Mouse (Mus musculus) MN1 (cell line): ENCODE data around the gene Ptbp3.
A peak's percentile ranks its signal among the peaks of the same experiment; 100 is the strongest.

Experiments
- DNase-seq: peaks from one replicate; pipeline ENCODE4 v3.0.0-alpha.2; 2016; ENCODE audit warnings: low spot score

Gene Ptbp3

GRCm38 (mm10) chr4:59491097-59491496, 58.1 kb downstream of the Ptbp3 start:
- no peak for DNase-seq

- no peak for DNase-seq
Observed at GRCm38 (mm10) chr4:59471306-59471705, 77.9 kb downstream of the Ptbp3 start.

- no peak for DNase-seq
Observed at GRCm38 (mm10) chr4:59465449-59465848, 83.7 kb downstream of the Ptbp3 start.

GRCm38 (mm10) chr4:59464661-59465060, 84.5 kb downstream of the Ptbp3 start:
- no peak for DNase-seq

- DNase-seq: no peak
Observed at GRCm38 (mm10) chr4:59462494-59462893, 86.7 kb downstream of the Ptbp3 start.

- no peak for DNase-seq
Observed at GRCm38 (mm10) chr4:59461116-59461727, 87.9 kb downstream of the Ptbp3 start.

GRCm38 (mm10) chr4:59459216-59459955, 89.8 kb downstream of the Ptbp3 start:
- peak; percentile 48 for DNase-seq

GRCm38 (mm10) chr4:59457941-59458340, 91.2 kb downstream of the Ptbp3 start:
- DNase-seq: peak; percentile 58

GRCm38 (mm10) chr4:59457091-59457490, 92.1 kb downstream of the Ptbp3 start:
- no peak for DNase-seq

- DNase-seq: no peak
Observed at GRCm38 (mm10) chr4:59455465-59455864, 93.7 kb downstream of the Ptbp3 start.

GRCm38 (mm10) chr4:59454046-59454445, 95.1 kb downstream of the Ptbp3 start:
- DNase-seq: peak; percentile 18

- peak; percentile 56 for DNase-seq
Observed at GRCm38 (mm10) chr4:59452503-59452933, 96.6 kb downstream of the Ptbp3 start.

- DNase-seq: no peak
Observed at GRCm38 (mm10) chr4:59450906-59451305, 98.3 kb downstream of the Ptbp3 start.

- no peak for DNase-seq
Observed at GRCm38 (mm10) chr4:59450234-59450854, 98.8 kb downstream of the Ptbp3 start.

- no peak for DNase-seq
Observed at GRCm38 (mm10) chr4:59447296-59447695, 101.9 kb downstream of the Ptbp3 start.

GRCm38 (mm10) chr4:59445516-59445915, 103.6 kb downstream of the Ptbp3 start:
- no peak for DNase-seq

GRCm38 (mm10) chr4:59444994-59445393, 104.2 kb downstream of the Ptbp3 start:
- no peak for DNase-seq

GRCm38 (mm10) chr4:59444085-59444484, 105.1 kb downstream of the Ptbp3 start:
- DNase-seq: no peak

- no peak for DNase-seq
Observed at GRCm38 (mm10) chr4:59441265-59441664, 107.9 kb downstream of the Ptbp3 start.

GRCm38 (mm10) chr4:59439960-59440359, 109.2 kb downstream of the Ptbp3 start:
- DNase-seq: no peak

- no peak for DNase-seq
Observed at GRCm38 (mm10) chr4:59439041-59439440, 110.1 kb downstream of the Ptbp3 start.

GRCm38 (mm10) chr4:59437990-59438854, 110.9 kb downstream of the Ptbp3 start, which contains the start of gene Susd1:
Gene Susd1, minus strand, starts transcription at chr4:59438633.
- peak; percentile 40 for DNase-seq
